ENCODE assay signal across 12 mouse cellular contexts in the genomic region with DNA sequence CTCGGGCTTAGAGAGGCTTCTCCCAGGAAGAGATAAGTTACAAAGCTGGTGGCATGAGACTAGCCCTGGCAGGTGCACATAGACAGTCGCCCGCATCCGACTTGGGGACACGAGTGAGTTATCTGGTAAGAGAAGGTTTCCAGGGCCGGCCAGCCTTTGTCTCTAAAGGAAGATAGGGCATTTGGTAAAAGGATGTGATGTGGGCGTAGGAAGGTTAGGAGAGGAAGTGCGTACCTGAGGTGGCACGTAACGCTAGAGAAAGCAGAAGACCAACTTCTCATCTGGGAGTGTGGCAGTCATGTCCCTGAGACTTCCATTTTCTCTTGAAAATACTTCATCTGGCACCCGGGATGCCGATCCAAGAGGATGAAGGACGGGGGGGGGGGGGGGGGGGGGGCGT.
"Had no signal": no experiment of that assay in that cellular context is flagged by ENCODE, and none has a peak within 500 bp of the region (broad histone marks: within the 10 kb centered on the region; RNA-seq: fewer than 3 reads in every experiment).

No protein-coding gene starts in this region.

- H3K4me2 ChIP-seq: liver, embryonic 12.5 days; neural tube, embryonic 13.5 days had no signal

- DNase-seq: kidney, adult 8-10 months; kidney, postnatal 25 days; midbrain, embryonic 14.5 days; thymus, adult 18-20 months; thymus, postnatal 14 days had no signal

- H3K4me3 ChIP-seq: left cerebral cortex, adult 2 months; limb, embryonic 10.5 days; liver, embryonic 12.5 days; midbrain, embryonic 10.5 days; myocyte; neural tube, embryonic 13.5 days had no signal

- H3K9ac ChIP-seq: liver, embryonic 12.5 days; lung, embryonic 14.5 days; neural tube, embryonic 13.5 days had no signal

- H3K36me3 ChIP-seq: limb, embryonic 10.5 days; liver, embryonic 12.5 days; midbrain, embryonic 10.5 days; neural tube, embryonic 13.5 days had no signal

- H3K27me3 ChIP-seq: liver, embryonic 12.5 days; neural tube, embryonic 13.5 days had no signal

- ATAC-seq: liver, embryonic 12.5 days had no signal

- H3K9me3 ChIP-seq: limb, embryonic 10.5 days; liver, embryonic 12.5 days; midbrain, embryonic 10.5 days; neural tube, embryonic 13.5 days had no signal

- H3K27ac ChIP-seq: left cerebral cortex, adult 2 months; limb, embryonic 10.5 days; liver, embryonic 12.5 days; midbrain, embryonic 10.5 days; neural tube, embryonic 13.5 days had no signal

- H3K4me1 ChIP-seq: liver, embryonic 12.5 days; neural tube, embryonic 13.5 days had no signal
